Mouse (Mus musculus): ENCODE data around the gene Hmgcs2.

The Hmgcs2 gene

DNA sequence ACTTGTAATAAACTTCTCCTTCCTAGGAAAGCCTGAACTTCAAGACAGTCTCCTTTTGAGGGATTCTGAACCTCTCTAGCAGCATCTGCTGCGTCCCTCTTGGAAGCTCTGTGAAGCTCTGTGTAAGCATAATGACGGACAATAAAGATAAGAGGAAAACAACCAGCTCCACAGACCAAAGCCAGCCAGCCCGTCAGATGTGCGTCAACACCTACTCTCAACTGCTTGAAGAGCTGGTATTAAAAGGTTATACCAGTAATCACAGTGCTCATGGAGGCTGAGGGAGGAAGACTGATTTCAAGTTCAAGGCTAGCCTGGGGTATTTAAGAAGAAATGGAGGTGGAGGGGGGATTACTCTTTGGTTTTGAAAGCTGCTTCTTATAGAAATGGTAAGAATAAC lies 553 bp upstream of the Hmgcs2 start:
- no peak for DNase-seq (ENCODE audit: low read depth in 2 of 2, low spot score in 2 of 2)

DNA sequence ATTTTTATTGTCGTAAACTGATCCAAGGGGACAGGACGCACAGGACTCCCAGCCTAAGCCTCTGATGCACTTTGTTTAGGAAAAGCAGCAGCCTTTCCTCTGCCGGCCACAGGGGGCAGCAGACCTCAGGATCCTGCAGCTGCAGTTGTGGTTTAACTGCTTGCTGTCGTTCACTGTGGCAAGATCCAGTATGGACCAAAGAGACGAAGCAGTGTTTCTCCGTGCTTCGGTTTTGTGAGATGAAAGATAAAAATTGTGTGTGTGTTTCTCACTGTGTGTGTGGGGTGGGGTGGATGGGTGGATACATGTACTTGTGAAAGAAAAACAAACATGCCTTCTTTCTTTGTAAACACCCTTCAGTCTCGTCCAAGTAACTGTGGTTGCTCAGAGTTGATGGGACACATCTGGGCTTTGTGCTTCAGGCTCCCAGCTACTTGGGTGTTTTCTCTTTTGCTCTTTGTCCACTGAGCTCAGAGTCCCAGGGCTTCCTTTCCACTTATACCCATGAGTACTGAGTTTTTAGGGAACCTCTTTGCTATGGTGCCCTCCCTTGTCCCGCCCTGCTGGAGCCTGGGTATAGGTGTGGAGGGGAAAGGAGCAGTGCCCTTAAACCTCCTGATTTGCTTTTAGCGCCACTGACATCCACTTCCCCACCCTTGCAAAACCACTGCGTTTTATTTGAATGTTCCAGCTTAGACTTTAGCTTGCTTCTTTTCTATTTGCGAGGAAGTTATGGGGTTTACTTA lies 871 bp downstream of the Hmgcs2 start:
- peak; percentile 27 to 28 for DNase-seq (ENCODE audit: low read depth in 2 of 2, low spot score in 2 of 2)

DNA sequence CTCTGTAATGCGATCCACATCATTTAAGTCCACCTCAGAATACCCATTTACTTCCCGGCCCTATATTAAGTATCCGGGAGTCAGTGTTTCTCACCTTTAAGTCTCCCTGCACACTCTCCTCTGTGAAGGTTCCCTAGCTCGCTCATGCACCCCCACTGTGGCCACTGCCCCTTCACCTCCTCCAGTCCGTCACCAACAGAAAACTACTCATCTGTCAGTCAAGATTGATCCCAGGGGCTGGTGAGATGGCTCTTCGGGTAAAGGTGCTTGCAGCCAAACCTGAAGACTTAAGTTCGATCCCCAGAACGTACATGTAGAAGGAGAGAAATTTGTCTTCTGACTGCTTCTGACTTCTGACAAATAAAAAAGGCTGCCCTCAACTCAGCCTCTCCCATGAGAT lies 2.2 kb downstream of the Hmgcs2 start:
- DNase-seq (ENCODE audit: low read depth in 2 of 2, low spot score in 2 of 2): no peak

GRCm38 (mm10) chr3:98283205-98283604 lies 3.0 kb downstream of the Hmgcs2 start:
- DNase-seq (ENCODE audit: low read depth in 2 of 2, low spot score in 2 of 2): no peak

DNA sequence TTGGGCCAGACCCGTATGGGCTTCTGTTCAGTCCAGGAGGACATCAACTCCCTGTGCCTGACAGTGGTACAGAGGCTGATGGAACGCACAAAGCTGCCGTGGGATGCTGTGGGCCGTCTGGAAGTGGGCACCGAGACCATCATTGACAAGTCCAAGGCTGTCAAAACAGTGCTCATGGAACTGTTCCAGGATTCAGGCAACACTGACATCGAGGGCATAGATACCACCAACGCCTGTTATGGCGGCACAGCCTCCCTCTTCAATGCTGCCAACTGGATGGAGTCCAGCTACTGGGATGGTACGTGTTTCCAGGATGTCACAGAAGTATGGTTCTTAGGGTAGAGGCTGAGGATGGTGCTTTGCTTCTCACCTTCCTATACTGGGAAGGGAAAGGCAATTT lies 10.8 kb downstream of the Hmgcs2 start:
- no peak for DNase-seq (ENCODE audit: low read depth in 2 of 2, low spot score in 2 of 2)

- no peak for DNase-seq (ENCODE audit: low read depth in 2 of 2, low spot score in 2 of 2)
Observed at GRCm38 (mm10) chr3:98295965-98296364, 15.7 kb downstream of the Hmgcs2 start.

GRCm38 (mm10) chr3:98299391-98300100 lies 19.3 kb downstream of the Hmgcs2 start:
- no peak for DNase-seq (ENCODE audit: low read depth in 2 of 2, low spot score in 2 of 2)

GRCm38 (mm10) chr3:98300266-98300665 lies 20.0 kb downstream of the Hmgcs2 start:
- DNase-seq (ENCODE audit: low read depth in 2 of 2, low spot score in 2 of 2): no peak

DNA sequence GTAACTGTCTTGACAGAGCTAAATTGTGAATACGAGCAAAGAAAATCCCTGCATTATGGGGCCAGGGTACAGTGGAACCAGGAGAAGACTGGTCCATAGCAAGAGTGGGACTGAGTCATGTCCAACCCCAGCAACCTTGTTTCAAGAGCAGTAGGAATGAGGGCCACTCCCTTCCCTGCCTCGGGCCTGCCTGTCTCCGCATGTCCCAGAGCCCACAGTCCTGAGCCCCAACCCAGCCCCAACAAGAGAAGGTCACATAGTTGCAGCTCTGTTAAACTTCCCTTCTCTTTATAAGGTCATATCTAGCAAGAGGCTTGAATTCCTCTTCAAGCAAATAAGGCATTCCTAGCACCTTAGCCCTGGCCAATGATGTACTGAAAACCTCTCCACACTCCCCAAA lies 21.5 kb downstream of the Hmgcs2 start:
- no peak for DNase-seq (ENCODE audit: low read depth in 2 of 2, low spot score in 2 of 2)

DNA sequence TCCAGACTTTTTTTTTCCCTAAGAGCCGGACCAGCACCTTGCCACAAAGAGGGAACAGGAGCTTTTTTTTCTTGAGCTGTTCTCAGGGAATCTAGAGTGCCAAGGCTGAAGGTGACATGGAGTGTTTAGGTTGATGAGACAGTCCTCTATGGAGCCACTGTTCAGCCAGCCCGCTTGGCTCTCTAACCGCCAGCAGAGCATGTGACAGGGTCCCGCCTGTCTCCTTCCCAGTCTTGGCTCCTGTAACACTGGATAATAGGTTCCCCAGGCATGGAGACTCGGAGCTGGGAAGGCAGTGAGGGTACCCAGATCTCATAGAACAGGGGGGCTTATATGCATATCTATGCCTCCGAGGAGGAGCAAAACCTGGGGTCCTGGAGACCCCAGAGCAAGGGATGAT lies 28.4 kb downstream of the Hmgcs2 start:
- no peak for DNase-seq (ENCODE audit: low read depth in 2 of 2, low spot score in 2 of 2)

DNA sequence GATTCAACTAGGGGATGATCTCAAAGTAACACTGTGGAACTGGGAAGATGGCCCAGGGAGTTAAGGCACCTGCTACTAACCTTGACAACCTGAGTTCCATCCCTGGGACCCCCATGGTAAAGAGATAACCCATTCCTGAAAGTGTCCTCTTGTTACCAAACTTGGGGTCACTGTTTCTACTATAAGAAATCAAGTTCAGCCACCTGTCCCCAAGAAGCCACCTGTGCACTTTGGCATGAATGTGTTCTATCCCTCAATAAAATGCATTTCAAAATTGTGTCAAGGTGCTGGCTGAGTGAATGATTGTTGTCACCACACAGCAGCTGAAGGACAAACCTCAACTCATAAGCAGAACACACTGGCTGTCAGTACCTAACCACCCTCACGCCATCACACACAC lies 30.2 kb downstream of the Hmgcs2 start:
- DNase-seq (ENCODE audit: low read depth in 2 of 2, low spot score in 2 of 2): no peak

DNA sequence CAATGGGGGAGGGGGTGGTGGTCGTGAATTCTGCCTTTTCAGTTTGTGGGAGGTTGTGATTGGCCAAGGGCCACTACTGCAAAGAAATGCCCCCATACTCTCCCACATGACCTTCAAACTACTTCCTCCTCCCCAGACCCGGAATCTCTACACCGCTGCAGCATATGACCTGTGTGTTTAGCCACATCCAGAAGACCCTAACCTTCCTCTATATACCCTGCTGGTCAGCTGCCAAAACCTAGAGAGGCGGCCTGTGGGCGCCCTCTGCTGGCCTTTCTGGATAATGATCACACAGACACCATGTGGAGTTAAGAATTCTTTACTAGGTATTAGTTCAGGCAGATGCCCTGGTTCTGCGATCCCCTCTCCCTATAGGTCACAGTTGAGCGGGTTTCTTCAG lies 32.6 kb downstream of the Hmgcs2 start:
- DNase-seq (ENCODE audit: low read depth in 2 of 2, low spot score in 2 of 2): peak in 1 of 2 experiments; percentile 28

GRCm38 (mm10) chr3:98313294-98314155 lies 33.3 kb downstream of the Hmgcs2 start:
- no peak for DNase-seq (ENCODE audit: low read depth in 2 of 2, low spot score in 2 of 2)

DNA sequence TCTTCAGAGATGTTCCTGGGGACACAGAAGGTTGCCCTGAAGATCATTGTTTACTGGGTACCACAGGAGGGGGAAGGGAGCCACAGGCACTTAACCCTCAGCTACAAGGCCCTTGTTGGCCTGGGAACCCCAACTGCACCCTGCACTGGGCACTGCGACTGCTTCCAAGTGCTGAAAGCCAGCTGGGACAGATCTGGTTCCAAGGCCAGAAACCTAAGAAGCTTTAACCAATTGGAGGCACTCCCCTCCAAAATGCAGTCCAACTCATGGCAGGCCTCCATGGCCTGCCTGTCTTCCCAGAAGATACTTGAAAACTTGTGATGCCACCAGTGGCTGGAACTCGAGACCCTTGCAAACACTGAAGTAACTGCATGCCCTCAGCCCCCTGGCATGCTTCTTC lies 34.9 kb downstream of the Hmgcs2 start:
- no peak for DNase-seq (ENCODE audit: low read depth in 2 of 2, low spot score in 2 of 2)

DNA sequence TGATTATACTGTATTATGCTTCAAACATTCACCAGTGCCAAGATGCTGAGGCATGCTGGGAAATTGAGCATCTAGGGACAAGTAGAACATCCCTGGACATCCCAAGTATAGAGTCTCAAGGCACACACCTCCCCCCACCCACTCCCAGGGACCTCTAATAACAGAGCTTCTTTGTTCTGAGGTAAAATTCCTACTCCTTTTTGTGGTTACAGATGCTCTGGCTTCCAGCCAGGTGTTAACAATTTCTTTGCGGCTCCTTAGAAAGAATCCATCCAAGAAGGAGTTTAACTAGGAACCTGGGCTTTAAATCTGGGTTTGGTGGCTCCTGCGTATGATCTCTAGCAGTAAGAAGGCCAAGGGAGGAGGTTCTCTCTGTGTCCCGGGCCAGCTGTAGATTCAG lies 36.9 kb downstream of the Hmgcs2 start:
- no peak for DNase-seq (ENCODE audit: low read depth in 2 of 2, low spot score in 2 of 2)

- DNase-seq (ENCODE audit: low read depth in 2 of 2, low spot score in 2 of 2): no peak
Observed at GRCm38 (mm10) chr3:98319190-98319589, 39.0 kb downstream of the Hmgcs2 start.

- DNase-seq (ENCODE audit: low read depth in 2 of 2, low spot score in 2 of 2): no peak
Observed at GRCm38 (mm10) chr3:98322209-98322608, 42.0 kb downstream of the Hmgcs2 start.

- DNase-seq (ENCODE audit: low read depth in 2 of 2, low spot score in 2 of 2): no peak
Observed at GRCm38 (mm10) chr3:98324235-98324634, 44.0 kb downstream of the Hmgcs2 start.

DNA sequence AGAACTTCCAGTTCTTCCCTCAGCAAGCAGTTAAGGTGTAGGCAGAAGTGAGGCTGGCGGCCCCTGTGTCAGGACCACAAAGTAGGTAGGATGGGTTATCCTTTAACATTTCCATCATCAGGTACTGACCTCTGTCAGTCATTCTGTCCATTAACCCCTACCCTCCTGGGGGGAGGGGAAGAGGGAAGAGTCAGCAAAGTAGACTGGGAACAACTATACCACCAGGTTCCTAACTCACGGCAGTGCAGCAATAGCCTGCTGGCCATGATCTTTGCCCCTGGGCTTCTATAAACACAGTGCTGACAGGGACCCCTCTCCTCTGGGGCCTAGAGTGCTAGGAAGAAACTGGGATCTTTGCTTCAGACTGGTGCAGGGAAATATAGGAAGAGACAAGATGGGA lies 53.8 kb downstream of the Hmgcs2 start:
- DNase-seq (ENCODE audit: low read depth in 2 of 2, low spot score in 2 of 2): no peak

DNA sequence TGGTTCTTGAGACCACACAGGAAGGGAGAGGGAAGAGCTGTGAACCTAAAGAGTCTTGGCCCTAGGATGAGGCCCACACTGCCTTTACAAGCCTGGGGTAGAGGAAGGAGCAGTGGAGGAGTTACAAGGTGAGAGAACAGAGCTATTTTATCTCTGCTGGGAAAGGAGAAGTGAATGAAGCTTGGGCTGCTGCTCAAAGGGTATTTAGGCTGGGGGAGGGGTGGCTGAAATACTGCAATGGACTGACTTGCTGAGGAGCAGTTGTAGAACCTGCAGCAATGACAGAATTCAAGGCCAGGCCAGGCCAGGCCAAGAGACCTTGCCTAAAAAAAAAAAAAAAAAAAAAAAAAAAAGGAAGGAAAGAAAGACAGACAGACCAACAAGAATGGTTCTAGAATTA lies 55.1 kb downstream of the Hmgcs2 start:
- no peak for DNase-seq (ENCODE audit: low read depth in 2 of 2, low spot score in 2 of 2)

- no peak for DNase-seq (ENCODE audit: low read depth in 2 of 2, low spot score in 2 of 2)
Observed at GRCm38 (mm10) chr3:98335886-98336285, 55.7 kb downstream of the Hmgcs2 start.
